Mouse (Mus musculus) thymus, postnatal 4 days (tissue): ENCODE measurements around the gene Isca1.
"Not testable (repeated sequence)": the region's sequence is repeated elsewhere in the genome, so short reads cannot be mapped to it uniquely, and the experiment has no call there.

ENCODE experiments used
- DNase-seq: peaks from one replicate; pipeline ENCODE4 v3.0.0; 2021

Gene Isca1

GRCm38 (mm10) chr13:59746164-59746563 is 23.4 kb downstream of the Isca1 start:
- no peak for DNase-seq

- no peak for DNase-seq
These were observed 24.1 kb downstream of the Isca1 start for GRCm38 (mm10) chr13:59745462-59745861.

GRCm38 (mm10) chr13:59741697-59742096 is 27.9 kb downstream of the Isca1 start:
- peak; percentile 63 for DNase-seq

- DNase-seq: no peak
These were observed 28.5 kb downstream of the Isca1 start for GRCm38 (mm10) chr13:59741096-59741495.

GRCm38 (mm10) chr13:59739397-59739796 is 30.2 kb downstream of the Isca1 start:
- no peak for DNase-seq

GRCm38 (mm10) chr13:59738455-59738854 is 31.2 kb downstream of the Isca1 start:
- no peak for DNase-seq

- DNase-seq: no peak
These were observed 34.4 kb downstream of the Isca1 start for GRCm38 (mm10) chr13:59735190-59735589.

- not testable (repeated sequence) for DNase-seq
These were observed 35.3 kb downstream of the Isca1 start for GRCm38 (mm10) chr13:59734347-59734746.

- no peak for DNase-seq
These were observed 35.7 kb downstream of the Isca1 start for GRCm38 (mm10) chr13:59733936-59734335.

- DNase-seq: no peak
These were observed 38.0 kb downstream of the Isca1 start, which contains the start of gene Spata31d1d for GRCm38 (mm10) chr13:59731652-59732051. Spata31d1d (minus strand) TSS chr13:59731752.

- DNase-seq: peak; percentile 85
These were observed 41.1 kb downstream of the Isca1 start for GRCm38 (mm10) chr13:59728378-59729093.

- no peak for DNase-seq
These were observed 43.3 kb downstream of the Isca1 start for GRCm38 (mm10) chr13:59726139-59726867.

GRCm38 (mm10) chr13:59722089-59722488 is 47.5 kb downstream of the Isca1 start:
- DNase-seq: not testable (repeated sequence)

- DNase-seq: no peak
These were observed 50.1 kb downstream of the Isca1 start for GRCm38 (mm10) chr13:59719475-59719874.

- DNase-seq: not testable (repeated sequence)
These were observed 50.7 kb downstream of the Isca1 start for GRCm38 (mm10) chr13:59718857-59719440.

GRCm38 (mm10) chr13:59713710-59714109 is 55.9 kb downstream of the Isca1 start:
- DNase-seq: no peak

- not testable (repeated sequence) for DNase-seq
These were observed 57.6 kb downstream of the Isca1 start, which contains the start of gene Spata31d1b for GRCm38 (mm10) chr13:59711984-59712383. Spata31d1b (plus strand) TSS chr13:59712284.

- DNase-seq: no peak
These were observed 59.4 kb downstream of the Isca1 start, which contains the start of gene Spata31d1a for GRCm38 (mm10) chr13:59710230-59710629. Spata31d1a (minus strand) TSS chr13:59710330.
